Mouse (Mus musculus): Measurements from ENCODE around the gene Chst15. TPM values are rescaled to one million over a fixed set of nuclear protein-coding genes. Genes with fewer than 3 reads are reported as not detected.

The Chst15 gene
- polyA plus RNA-seq, 1 experiment = 17.6 TPM

- no peak overlapping the region for H3K4me3 ChIP-seq (ENCODE audit: insufficient read depth, low read depth, low read length)
- WGBS = 89% methylated on average over 5 of the region's 5 CpGs
- no peak overlapping the region for H3K27ac ChIP-seq (ENCODE audit: insufficient read depth, low read depth, low read length)
- H3K36me3 ChIP-seq (ENCODE audit: control insufficient read depth, insufficient read depth, low read length) = no peaks in the 10 kb centered on the region
- H3K4me1 ChIP-seq (ENCODE audit: control insufficient read depth, insufficient read depth, low read length) = peaks cover 12% of the 10 kb centered on the region
- DNase-seq = no peak
- H3K27me3 ChIP-seq (replicated peaks; ENCODE audit: control insufficient read depth, insufficient read depth, low read length) = no peaks in the 10 kb centered on the region
- no peak for TF ChIP-seq CTCF (conservative IDR thresholded peaks at IDR 0.05; ENCODE audit: insufficient read depth, insufficient read length, low read depth, low read length)
- no peak for TF ChIP-seq POLR2A (IDR thresholded peaks at IDR 0.05; ENCODE audit: low read depth, low read length)
Observed at GRCm38 (mm10) chr7:132323430-132323829, 6.4 kb upstream of the Chst15 start.

- TF ChIP-seq POLR2A (IDR thresholded peaks at IDR 0.05; ENCODE audit: low read depth, low read length) (no peak), CTCF (conservative IDR thresholded peaks at IDR 0.05; ENCODE audit: insufficient read depth, insufficient read length, low read depth, low read length) (no peak)
- H3K4me1 ChIP-seq (ENCODE audit: control insufficient read depth, insufficient read depth, low read length) = peaks cover 8% of the 10 kb centered on the region
- no peak overlapping the region for H3K4me3 ChIP-seq (ENCODE audit: insufficient read depth, low read depth, low read length)
- H3K27ac ChIP-seq (ENCODE audit: insufficient read depth, low read depth, low read length) = no peak overlapping the region
- no peaks in the 10 kb centered on the region for H3K27me3 ChIP-seq (replicated peaks; ENCODE audit: control insufficient read depth, insufficient read depth, low read length)
- no peaks in the 10 kb centered on the region for H3K36me3 ChIP-seq (ENCODE audit: control insufficient read depth, insufficient read depth, low read length)
- no peak for DNase-seq
- WGBS = 98% methylated on average over 2 of the region's 2 CpGs
Observed at GRCm38 (mm10) chr7:132321392-132321958, 4.4 kb upstream of the Chst15 start.

GRCm38 (mm10) chr7:132316101-132317035, 660 bp downstream of the Chst15 start:
- no peaks in the 10 kb centered on the region for H3K27me3 ChIP-seq (replicated peaks; ENCODE audit: control insufficient read depth, insufficient read depth, low read length)
- peak overlapping the region; percentile 87 for H3K27ac ChIP-seq (ENCODE audit: insufficient read depth, low read depth, low read length)
- no peak for TF ChIP-seq CTCF (conservative IDR thresholded peaks at IDR 0.05; ENCODE audit: insufficient read depth, insufficient read length, low read depth, low read length)
- no peak for TF ChIP-seq POLR2A (IDR thresholded peaks at IDR 0.05; ENCODE audit: low read depth, low read length)
- WGBS = under 1% methylated on average over 79 of the region's 79 CpGs
- DNase-seq = peak; percentile 69
- H3K4me1 ChIP-seq (ENCODE audit: control insufficient read depth, insufficient read depth, low read length) = peaks cover 5% of the 10 kb centered on the region; the same call in 1 of the 2 replicates
- no peaks in the 10 kb centered on the region for H3K36me3 ChIP-seq (ENCODE audit: control insufficient read depth, insufficient read depth, low read length)
- H3K4me3 ChIP-seq (ENCODE audit: insufficient read depth, low read depth, low read length) = peak overlapping the region; percentile 94

GRCm38 (mm10) chr7:132315149-132316091, 1.6 kb downstream of the Chst15 start:
- Histone ChIP-seq H3K36me3 (ENCODE audit: control insufficient read depth, insufficient read depth, low read length) (no peaks in the 10 kb centered on the region), H3K27me3 (replicated peaks; ENCODE audit: control insufficient read depth, insufficient read depth, low read length) (no peaks in the 10 kb centered on the region), H3K27ac (ENCODE audit: insufficient read depth, low read depth, low read length) (peak overlapping the region; percentile 87), H3K4me3 (ENCODE audit: insufficient read depth, low read depth, low read length) (peak overlapping the region; percentile 94), H3K4me1 (ENCODE audit: control insufficient read depth, insufficient read depth, low read length) (peaks cover 5% of the 10 kb centered on the region; the same call in 1 of the 2 replicates)
- TF ChIP-seq CTCF (conservative IDR thresholded peaks at IDR 0.05; ENCODE audit: insufficient read depth, insufficient read length, low read depth, low read length) (peak; percentile 60), POLR2A (IDR thresholded peaks at IDR 0.05; ENCODE audit: low read depth, low read length) (no peak)
- 2% methylated on average over 51 of the region's 51 CpGs for WGBS
- peak; percentile 81 for DNase-seq

- H3K36me3 ChIP-seq (ENCODE audit: control insufficient read depth, insufficient read depth, low read length) = no peaks in the 10 kb centered on the region
- TF ChIP-seq CTCF (conservative IDR thresholded peaks at IDR 0.05; ENCODE audit: insufficient read depth, insufficient read length, low read depth, low read length) (no peak), POLR2A (IDR thresholded peaks at IDR 0.05; ENCODE audit: low read depth, low read length) (no peak)
- 54% methylated on average over 8 of the region's 8 CpGs for WGBS
- no peak overlapping the region for H3K4me3 ChIP-seq (ENCODE audit: insufficient read depth, low read depth, low read length)
- no peak for DNase-seq
- H3K27me3 ChIP-seq (replicated peaks; ENCODE audit: control insufficient read depth, insufficient read depth, low read length) = no peaks in the 10 kb centered on the region
- peaks cover 13% of the 10 kb centered on the region for H3K4me1 ChIP-seq (ENCODE audit: control insufficient read depth, insufficient read depth, low read length)
- H3K27ac ChIP-seq (ENCODE audit: insufficient read depth, low read depth, low read length) = no peak overlapping the region
Observed at GRCm38 (mm10) chr7:132312396-132312795, 4.6 kb downstream of the Chst15 start.

GRCm38 (mm10) chr7:132308537-132309191, 8.4 kb downstream of the Chst15 start:
- Histone ChIP-seq H3K36me3 (ENCODE audit: control insufficient read depth, insufficient read depth, low read length) (no peaks in the 10 kb centered on the region), H3K27me3 (replicated peaks; ENCODE audit: control insufficient read depth, insufficient read depth, low read length) (no peaks in the 10 kb centered on the region), H3K4me1 (ENCODE audit: control insufficient read depth, insufficient read depth, low read length) (peaks cover 15% of the 10 kb centered on the region), H3K27ac (ENCODE audit: insufficient read depth, low read depth, low read length) (peak overlapping the region; percentile 9; the same call in 1 of the 2 replicates), H3K4me3 (ENCODE audit: insufficient read depth, low read depth, low read length) (no peak overlapping the region)
- TF ChIP-seq POLR2A (IDR thresholded peaks at IDR 0.05; ENCODE audit: low read depth, low read length) = no peak
- no peak for TF ChIP-seq CTCF (conservative IDR thresholded peaks at IDR 0.05; ENCODE audit: insufficient read depth, insufficient read length, low read depth, low read length)
- DNase-seq = no peak
- WGBS = 52% methylated on average over 5 of the region's 5 CpGs

All from kidney, adult 2 months (tissue).